Mouse (Mus musculus) CH12.LX (cell line): ENCODE data around the gene Serp1. TPM values are rescaled to one million over a fixed set of nuclear protein-coding genes. Genes with fewer than 3 reads are reported as not detected.

Experiments
- DNase-seq: peaks from one replicate; pipeline ENCODE4 v3.0.0-alpha.2; 2013; ENCODE audit errors: extremely low read depth
- H3K27ac ChIP-seq: 2 replicates; pipeline ENCODE4 v1.5.1; 2012; ENCODE audit warnings: low read depth, mild to moderate bottlenecking, control low read depth, moderate library complexity; ENCODE audit not compliant: insufficient read depth
- H3K27me3 ChIP-seq: replicated peaks from 2 replicates; pipeline ENCODE3; 2012; ENCODE audit warnings: inconsistent platforms
- H3K36me3 ChIP-seq, 2 experiments: replicated peaks in 1 of 2; 2 replicates each; pipeline versions ENCODE3 to v1.6.1; 2012; ENCODE audit warnings: inconsistent platforms in 1 of 2, low read length in 1 of 2, mild to moderate bottlenecking in 1 of 2, mixed read lengths in 1 of 2, moderate library complexity in 1 of 2; ENCODE audit not compliant: control insufficient read depth in 1 of 2, insufficient read depth in 1 of 2
- H3K4me1 ChIP-seq, 2 experiments: 2 replicates each; pipeline ENCODE4 v1.6.1; 2012; ENCODE audit warnings: inconsistent platforms in 1 of 2, moderate library complexity in 1 of 2; ENCODE audit not compliant: insufficient read depth in 2 of 2, control insufficient read depth in 1 of 2
- H3K4me2 ChIP-seq: 2 replicates; pipeline ENCODE4 v1.6.1; 2012; ENCODE audit warnings: low read depth, mild to moderate bottlenecking, control low read depth; ENCODE audit not compliant: poor library complexity, insufficient read depth, severe bottlenecking
- H3K4me3 ChIP-seq, 3 experiments: fragments of 150-350 bp in 1 of 3; sonication (generic) in 1 of 3; replicated peaks in 1 of 3; 2 replicates each; pipeline versions ENCODE3 to v1.5.1; 2011 to 2012; ENCODE audit warnings: low read depth in 2 of 3, low read length in 2 of 3, mild to moderate bottlenecking in 2 of 3, moderate library complexity in 2 of 3, control low read depth in 1 of 3, improper control_type of control experiment in 1 of 3, inconsistent platforms in 1 of 3, mixed read lengths in 1 of 3; ENCODE audit not compliant: poor library complexity in 1 of 3
- H3K79me2 ChIP-seq: replicated peaks from 2 replicates; pipeline ENCODE4 v1.6.1; 2012; ENCODE audit warnings: mild to moderate bottlenecking, moderate library complexity; ENCODE audit not compliant: control insufficient read depth, poor library complexity, insufficient read depth, severe bottlenecking; ENCODE audit errors: extremely low read depth
- H3K9ac ChIP-seq: 2 replicates; pipeline ENCODE4 v1.6.1; 2012; ENCODE audit warnings: low read depth, mild to moderate bottlenecking, control low read depth, moderate library complexity; ENCODE audit not compliant: insufficient read depth
- H3K9me3 ChIP-seq: replicated peaks from 2 replicates; pipeline ENCODE3; 2012; ENCODE audit warnings: low read length, inconsistent platforms, mixed read lengths
- BHLHE40 ChIP-seq: IDR thresholded peaks from 2 replicates; pipeline ENCODE4 v1.6.1; 2011; ENCODE audit warnings: mild to moderate bottlenecking, low read depth, low read length, improper control_type of control experiment
- CHD2 ChIP-seq: IDR thresholded peaks from 2 replicates; pipeline ENCODE4 v1.6.1; 2011; ENCODE audit warnings: low read length, improper control_type of control experiment
- CTCF ChIP-seq, 2 experiments: IDR thresholded peaks in 1 of 2; conservative IDR thresholded peaks in 1 of 2; 2 replicates each; pipeline ENCODE4 v1.5.1; 2011 to 2012; ENCODE audit warnings: low read depth in 2 of 2, low read length in 2 of 2, improper control_type of control experiment in 1 of 2, inconsistent platforms in 1 of 2, mild to moderate bottlenecking in 1 of 2, moderate library complexity in 1 of 2
- ELF1 ChIP-seq: IDR thresholded peaks from 2 replicates; pipeline ENCODE4 v1.6.1; 2014; ENCODE audit warnings: low read depth, mild to moderate bottlenecking, inconsistent platforms, low read length, improper control_type of control experiment
- EP300 ChIP-seq: IDR thresholded peaks from 2 replicates; pipeline ENCODE4 v1.6.1; 2011; ENCODE audit warnings: low read length, improper control_type of control experiment
- ETS1 ChIP-seq: conservative IDR thresholded peaks from 2 replicates; pipeline ENCODE4 v1.6.1; 2012; ENCODE audit warnings: low read depth, mild to moderate bottlenecking, inconsistent platforms, low read length, improper control_type of control experiment, moderate library complexity
- GABPA ChIP-seq: IDR thresholded peaks from 2 replicates; pipeline ENCODE4 v1.6.1; 2012; ENCODE audit warnings: low read depth, low read length, improper control_type of control experiment, inconsistent platforms; ENCODE audit not compliant: insufficient replicate concordance
- HCFC1 ChIP-seq: IDR thresholded peaks from 2 replicates; pipeline ENCODE4 v1.6.1; 2012; ENCODE audit warnings: low read depth, mild to moderate bottlenecking, inconsistent platforms, low read length, improper control_type of control experiment
- IRF4 ChIP-seq: IDR thresholded peaks from 2 replicates; pipeline ENCODE4 v1.6.1; 2014; ENCODE audit warnings: low read depth, mild to moderate bottlenecking, inconsistent platforms, low read length, improper control_type of control experiment
- JUND ChIP-seq: conservative IDR thresholded peaks from 2 replicates; pipeline ENCODE4 v1.6.1; 2011; ENCODE audit warnings: low read depth, low read length, improper control_type of control experiment
- KAT2A ChIP-seq: IDR thresholded peaks from 2 replicates; pipeline ENCODE4 v1.6.1; 2012; ENCODE audit warnings: low read length, improper control_type of control experiment, inconsistent platforms; ENCODE audit not compliant: insufficient replicate concordance
- MAFK ChIP-seq: IDR thresholded peaks from 2 replicates; pipeline ENCODE4 v1.6.1; 2011; ENCODE audit warnings: low read length, improper control_type of control experiment; ENCODE audit not compliant: insufficient replicate concordance
- MAX ChIP-seq: IDR thresholded peaks from 2 replicates; pipeline ENCODE4 v1.6.1; 2011; ENCODE audit warnings: low read length, improper control_type of control experiment
- MAZ ChIP-seq: IDR thresholded peaks from 2 replicates; pipeline ENCODE4 v1.6.1; 2012; ENCODE audit warnings: low read depth, mild to moderate bottlenecking, inconsistent platforms, low read length, improper control_type of control experiment, moderate library complexity
- MEF2A ChIP-seq: IDR thresholded peaks from 2 replicates; pipeline ENCODE4 v1.6.1; 2014; ENCODE audit warnings: low read depth, mild to moderate bottlenecking, inconsistent platforms, low read length, improper control_type of control experiment, borderline replicate concordance
- MXI1 ChIP-seq: IDR thresholded peaks from 2 replicates; pipeline ENCODE4 v1.6.1; 2011; ENCODE audit warnings: mild to moderate bottlenecking, low read depth, low read length, improper control_type of control experiment
- MYC ChIP-seq: IDR thresholded peaks from 2 replicates; pipeline ENCODE4 v1.6.1; 2011; ENCODE audit warnings: low read depth, mild to moderate bottlenecking, improper control_type of control experiment, low read length
- NELFE ChIP-seq: IDR thresholded peaks from 2 replicates; pipeline ENCODE4 v1.6.1; 2011; ENCODE audit warnings: low read depth, low read length, improper control_type of control experiment
- PAX5 ChIP-seq: IDR thresholded peaks from 2 replicates; pipeline ENCODE4 v1.6.1; 2012; ENCODE audit warnings: low read length, inconsistent platforms, mixed read lengths
- POLR2AphosphoS2 ChIP-seq: IDR thresholded peaks from 2 replicates; pipeline ENCODE4 v1.6.1; 2011; ENCODE audit warnings: low read depth, low read length, improper control_type of control experiment
- RAD21 ChIP-seq: IDR thresholded peaks from 2 replicates; pipeline ENCODE4 v1.6.1; 2011; ENCODE audit warnings: low read depth, mild to moderate bottlenecking, low read length, improper control_type of control experiment, moderate library complexity
- RCOR1 ChIP-seq: conservative IDR thresholded peaks from 2 replicates; pipeline ENCODE4 v1.6.1; 2012; ENCODE audit warnings: low read depth, mild to moderate bottlenecking, inconsistent platforms, low read length, improper control_type of control experiment
- SIN3A ChIP-seq: IDR thresholded peaks from 2 replicates; pipeline ENCODE4 v1.6.1; 2012; ENCODE audit warnings: low read length, improper control_type of control experiment, inconsistent platforms
- SMC3 ChIP-seq: IDR thresholded peaks from 2 replicates; pipeline ENCODE4 v1.6.1; 2011; ENCODE audit warnings: low read depth, low read length, improper control_type of control experiment
- TCF12 ChIP-seq: IDR thresholded peaks from 2 replicates; pipeline ENCODE4 v1.6.1; 2014; ENCODE audit warnings: low read depth, mild to moderate bottlenecking, inconsistent platforms, low read length, improper control_type of control experiment
- UBTF ChIP-seq: IDR thresholded peaks from 2 replicates; pipeline ENCODE4 v1.6.1; 2012; ENCODE audit warnings: low read depth, mild to moderate bottlenecking, inconsistent platforms, low read length, improper control_type of control experiment, moderate library complexity
- USF2 ChIP-seq: conservative IDR thresholded peaks from 2 replicates; pipeline ENCODE4 v1.6.1; 2011; ENCODE audit warnings: low read depth, low read length, improper control_type of control experiment
- ZC3H11A ChIP-seq: IDR thresholded peaks from 2 replicates; pipeline ENCODE4 v1.6.1; 2012; ENCODE audit warnings: low read depth, mild to moderate bottlenecking, inconsistent platforms, low read length, improper control_type of control experiment
- ZNF384 ChIP-seq: IDR thresholded peaks from 2 replicates; pipeline ENCODE4 v1.6.1; 2012; ENCODE audit warnings: low read depth, low read length, improper control_type of control experiment, inconsistent platforms
- dilution Hi-C: fragments of 300-500 bp; cut with MboI; formaldehyde crosslinking; loops from 2 replicates; pipeline ENCODE4 v1.14.3; 2020; ENCODE audit warnings: low sequenced_read_pairs; ENCODE audit not compliant: extremely low pct_unique_long_range_greater_than_20kb, extremely low pct_ligation_motif_present
- in situ Hi-C: fragments of 300-500 bp; cut with MboI; formaldehyde crosslinking; loops from 3 replicates; pipeline ENCODE4 v1.14.3; 2019; ENCODE audit warnings: low sequenced_read_pairs, low pct_ligation_motif_present, low pct_unique_long_range_greater_than_20kb, mixed read lengths
- polyA plus RNA-seq: library from polyadenylated mRNA; unstranded; fragments of >175 nt; gene quantifications from 2 replicates; pipeline ENCODE4 v1.2.1, GENCODE M21; 2012; ENCODE audit warnings: low read depth; ENCODE audit not compliant: insufficient read length
- total RNA-seq, 2 experiments: library from RNA; depleted of rRNA; stranded (reverse); fragments of 300-350 nt in 1 of 2; fragments of >200 nt in 1 of 2; gene quantifications; 2 replicates each; pipeline ENCODE4 v1.2.3; 2012 to 2014

Gene Serp1
- total and polyA plus RNA-seq, 3 experiments, result 219 to 470 (median 298) TPM

DNA sequence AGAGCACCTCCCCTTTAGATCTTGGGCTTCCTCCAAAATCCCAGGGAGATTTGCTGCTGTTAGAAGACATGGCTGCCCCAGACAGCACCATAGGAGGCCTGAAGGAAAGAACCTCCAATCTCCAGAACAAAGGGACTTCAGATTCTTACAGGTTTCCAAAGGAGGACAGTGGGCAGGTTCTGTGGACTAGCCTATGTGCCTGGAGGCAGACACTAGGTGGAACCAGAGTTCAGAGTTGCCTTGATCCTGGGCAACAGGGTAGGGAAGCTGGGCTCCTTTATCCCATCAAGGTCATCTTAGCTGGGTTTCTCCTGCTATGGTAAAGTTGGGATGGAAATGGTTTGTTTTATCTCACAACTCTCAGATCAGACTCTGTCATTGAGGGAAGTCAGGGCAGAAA lies 14.1 kb downstream of the Serp1 start:
- H3K4me1 ChIP-seq, result peaks cover 15 to 81% of the 10 kb centered on the region in 2 experiments
- in situ Hi-C loops (loop anchor here (5.0 to 10.0 kb wide), 2 partner anchors 143 to 271 kb away; no protein-coding TSS in a partner anchor), dilution Hi-C loops (no loop called here)
- peaks cover 2% of the 10 kb centered on the region; the same call in 1 of the 2 replicates for H3K79me2 ChIP-seq
- H3K36me3 ChIP-seq, result no peaks in the 10 kb centered on the region
- no peak overlapping the region for H3K27ac ChIP-seq
- H3K9me3 ChIP-seq, result no peaks in the 10 kb centered on the region
- H3K27me3 ChIP-seq, result no peaks in the 10 kb centered on the region
- H3K4me2 ChIP-seq, result no peak overlapping the region
- TF ChIP-seq RCOR1 (no peak), KAT2A (no peak), SMC3 (peak; percentile 76), MEF2A (0 out of 2 replicates have a peak, but pooled peaks have one; percentile 46), MAFK (no peak), EP300 (no peak), RAD21 (peak; percentile 91), MAZ (no peak), CTCF (conservative IDR thresholded peaks at IDR 0.05 in 1 of 2, IDR thresholded peaks at IDR 0.05 in 1 of 2; ENCODE audit: low read depth in 2 of 2, low read length in 2 of 2) (peak in 1 of 2 experiments; percentile 86; a peak in 3 of 4 replicates), MXI1 (0 out of 2 replicates have a peak, but pooled peaks have one; percentile 28), ELF1 (no peak), ETS1 (no peak)
- peak; percentile 50 for DNase-seq
- H3K9ac ChIP-seq, result no peak overlapping the region; the same call in 1 of the 2 replicates
- no peak overlapping the region for H3K4me3 ChIP-seq

DNA sequence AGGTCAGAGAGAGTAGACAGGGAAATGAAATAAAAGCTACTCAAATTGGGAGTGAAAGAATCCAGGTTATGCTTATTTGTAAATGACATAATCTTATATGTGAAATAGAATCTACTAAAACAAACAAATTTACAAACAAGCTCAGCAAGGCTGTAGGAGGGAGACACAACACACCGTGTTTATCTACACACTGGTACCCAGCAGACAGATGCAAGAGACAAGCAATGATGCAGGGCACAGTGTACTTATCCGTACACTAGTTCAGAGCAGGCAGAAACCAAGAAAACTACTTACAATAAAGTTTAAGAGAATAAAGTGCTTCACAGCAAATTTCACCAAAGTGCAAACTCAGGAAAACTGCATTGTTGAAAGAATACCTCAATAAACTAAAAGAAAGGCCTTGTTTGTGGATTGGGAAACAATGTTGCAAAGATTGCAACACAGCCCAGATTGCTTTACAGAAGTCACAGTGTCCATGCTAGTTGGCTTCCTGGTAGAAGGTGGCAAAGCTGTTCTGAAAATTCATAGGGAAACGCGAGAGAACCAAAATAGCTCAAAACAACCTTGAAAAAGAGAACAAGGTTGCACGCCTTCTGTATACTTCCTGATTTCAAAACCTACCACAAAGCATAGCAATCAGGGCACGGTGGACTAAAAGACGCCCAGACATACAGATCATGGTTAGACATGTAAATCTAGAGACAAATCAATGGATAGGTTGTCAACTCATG lies 17.5 kb downstream of the Serp1 start:
- H3K27me3 ChIP-seq, result no peaks in the 10 kb centered on the region
- in situ Hi-C loops, result no loop called here
- peak overlapping the region; percentile 66; the same call in 1 of the 2 replicates for H3K4me2 ChIP-seq
- H3K9ac ChIP-seq, result peak overlapping the region; percentile 68
- H3K27ac ChIP-seq, result peak overlapping the region; percentile 74
- dilution Hi-C loops, result no loop called here
- no peaks in the 10 kb centered on the region for H3K79me2 ChIP-seq
- H3K4me1 ChIP-seq, result peaks cover 8 to 72% of the 10 kb centered on the region in 2 experiments
- H3K9me3 ChIP-seq, result no peaks in the 10 kb centered on the region
- H3K36me3 ChIP-seq, result no peaks in the 10 kb centered on the region
- H3K4me3 ChIP-seq, result peak overlapping the region in 1 of 3 experiments; percentile 38
- peak; percentile 64 for DNase-seq
- TF ChIP-seq USF2 (no peak), CHD2 (no peak), MYC (no peak), NELFE (no peak), ETS1 (no peak; the same call in 1 of the 2 replicates), ZC3H11A (no peak), MAFK (no peak), CTCF (conservative IDR thresholded peaks at IDR 0.05 in 1 of 2, IDR thresholded peaks at IDR 0.05 in 1 of 2; ENCODE audit: low read depth in 2 of 2, low read length in 2 of 2) (no peak), MEF2A (peak; percentile 87; the same call in 1 of the 2 replicates), KAT2A (no peak), SMC3 (no peak), TCF12 (0 out of 2 replicates have a peak, but pooled peaks have one; percentile 12), PAX5 (no peak), HCFC1 (no peak), JUND (no peak), BHLHE40 (peak; percentile 61), IRF4 (peak; percentile 13; the same call in 1 of the 2 replicates), GABPA (no peak), SIN3A (no peak), MXI1 (no peak), ZNF384 (no peak), MAX (no peak), POLR2AphosphoS2 (no peak), UBTF (no peak)
